Mouse (Mus musculus) bone marrow macrophage, adult 2 months (primary cell): ENCODE results near the gene Foxp4. TPM values are rescaled to one million over a fixed set of nuclear protein-coding genes. Genes with fewer than 3 reads are reported as not detected.

Experiments
- H3K27ac ChIP-seq: 2 replicates; pipeline ENCODE4 v1.5.1; 2012; ENCODE audit warnings: low read depth, low read length; ENCODE audit not compliant: insufficient read depth
- H3K4me1 ChIP-seq: 2 replicates; pipeline ENCODE4 v1.6.1; 2012; ENCODE audit warnings: low read length; ENCODE audit not compliant: control insufficient read depth, insufficient read depth
- H3K4me3 ChIP-seq: 2 replicates; pipeline ENCODE4 v1.5.1; 2012; ENCODE audit warnings: mild to moderate bottlenecking, low read length, moderate library complexity; ENCODE audit not compliant: insufficient read depth
- CTCF ChIP-seq: IDR thresholded peaks from 2 replicates; pipeline ENCODE4 v1.5.1; 2012; ENCODE audit warnings: low read depth, mild to moderate bottlenecking, low read length, moderate library complexity
- POLR2A ChIP-seq: IDR thresholded peaks from 2 replicates; pipeline ENCODE4 v1.6.1; 2012; ENCODE audit warnings: mild to moderate bottlenecking, low read depth, low read length, borderline replicate concordance
- polyA plus RNA-seq: library from polyadenylated mRNA; stranded (reverse); fragments of >200 nt; gene quantifications from 2 replicates; pipeline ENCODE4 v1.2.4, GENCODE M21; 2012; ENCODE audit not compliant: missing spikeins, insufficient read depth, insufficient read length

The Foxp4 gene
- polyA plus RNA-seq, 1 experiment, result 6.0 TPM

- no peak overlapping the region for H3K4me3 ChIP-seq
- TF ChIP-seq CTCF (no peak), POLR2A (no peak)
- peaks cover 4% of the 10 kb centered on the region for H3K4me1 ChIP-seq
- no peak overlapping the region for H3K27ac ChIP-seq
Measured at GRCm38 (mm10) chr17:47936591-47936990, 12.1 kb upstream of the Foxp4 start.

DNA sequence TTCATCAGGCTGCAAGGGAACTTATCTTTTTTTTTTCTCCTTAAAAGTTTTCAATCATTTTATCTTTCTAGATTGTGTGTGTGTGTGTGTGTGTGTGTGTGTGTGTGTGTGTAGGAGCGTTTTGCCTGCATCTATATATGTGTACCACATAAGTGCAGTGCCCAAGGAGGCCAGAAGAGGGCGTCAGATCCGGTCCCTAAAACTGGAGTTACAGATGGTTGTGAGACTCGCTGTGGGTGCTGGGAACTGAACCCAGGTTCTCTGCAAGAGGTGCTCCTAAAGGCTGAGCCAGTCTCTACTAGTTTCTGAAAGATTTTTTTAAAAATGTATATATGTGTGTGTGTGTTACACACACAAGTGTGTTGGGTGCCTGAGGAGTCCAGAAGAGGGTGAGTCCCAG, 5.0 kb upstream of the Foxp4 start:
- no peak overlapping the region for H3K27ac ChIP-seq
- H3K4me1 ChIP-seq, result peaks cover 8% of the 10 kb centered on the region
- no peak for TF ChIP-seq POLR2A
- no peak for TF ChIP-seq CTCF
- no peak overlapping the region for H3K4me3 ChIP-seq

DNA sequence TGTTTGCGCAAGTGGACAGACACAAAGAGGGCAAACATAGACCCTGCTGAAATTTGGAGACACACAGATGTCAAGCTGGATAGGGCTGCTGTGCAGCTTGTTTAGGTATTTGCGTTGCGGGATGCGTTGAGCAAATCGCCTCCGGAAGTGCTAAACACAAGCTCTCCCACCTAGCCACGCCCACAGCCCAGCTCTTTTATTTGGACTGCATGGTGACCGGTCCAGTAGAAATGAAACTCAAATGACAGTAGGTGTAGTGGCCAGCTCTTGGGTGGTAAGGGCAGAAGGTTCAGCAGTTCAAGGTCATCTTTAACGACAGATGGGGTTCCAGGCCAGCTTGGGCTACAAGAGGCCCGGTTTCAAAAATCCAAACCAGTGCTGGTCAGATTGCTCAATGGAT, 1.5 kb upstream of the Foxp4 start:
- no peak overlapping the region for H3K27ac ChIP-seq
- H3K4me1 ChIP-seq, result peaks cover 8% of the 10 kb centered on the region; the same call in 1 of the 2 replicates
- TF ChIP-seq CTCF (no peak), POLR2A (no peak)
- H3K4me3 ChIP-seq, result no peak overlapping the region

- TF ChIP-seq CTCF (no peak), POLR2A (no peak)
- H3K27ac ChIP-seq, result peak overlapping the region; percentile 57; the same call in 1 of the 2 replicates
Measured at GRCm38 (mm10) chr17:47925340-47925926, 988 bp upstream of the Foxp4 start.

GRCm38 (mm10) chr17:47923678-47924382, 615 bp downstream of the Foxp4 start:
- Histone ChIP-seq H3K4me3 (peak overlapping the region; percentile 97), H3K27ac (peak overlapping the region; percentile 33; the same call in 1 of the 2 replicates), H3K4me1 (peaks cover 8% of the 10 kb centered on the region; the same call in 1 of the 2 replicates)
- no peak for TF ChIP-seq POLR2A
- no peak for TF ChIP-seq CTCF

More at GRCm38 (mm10) chr17:47925340-47925926, 988 bp upstream of the Foxp4 start:
- peak overlapping the region; percentile 97 for H3K4me3 ChIP-seq
- H3K4me1 ChIP-seq, result peaks cover 8% of the 10 kb centered on the region; the same call in 1 of the 2 replicates

- peaks cover 8% of the 10 kb centered on the region; the same call in 1 of the 2 replicates for H3K4me1 ChIP-seq
- TF ChIP-seq CTCF (no peak), POLR2A (no peak)
- H3K27ac ChIP-seq, result no peak overlapping the region
- H3K4me3 ChIP-seq, result peak overlapping the region; percentile 97
Measured at GRCm38 (mm10) chr17:47923011-47923677, 1.3 kb downstream of the Foxp4 start.

GRCm38 (mm10) chr17:47922579-47922978, 1.9 kb downstream of the Foxp4 start:
- no peak for TF ChIP-seq CTCF
- TF ChIP-seq POLR2A, result no peak
- Histone ChIP-seq H3K27ac (no peak overlapping the region), H3K4me1 (peaks cover 8% of the 10 kb centered on the region; the same call in 1 of the 2 replicates), H3K4me3 (peak overlapping the region; percentile 97)

- Histone ChIP-seq H3K4me1 (peaks cover 8% of the 10 kb centered on the region; the same call in 1 of the 2 replicates), H3K4me3 (peak overlapping the region; percentile 43), H3K27ac (no peak overlapping the region)
- TF ChIP-seq POLR2A (no peak), CTCF (no peak)
Measured at GRCm38 (mm10) chr17:47922116-47922515, 2.3 kb downstream of the Foxp4 start.

DNA sequence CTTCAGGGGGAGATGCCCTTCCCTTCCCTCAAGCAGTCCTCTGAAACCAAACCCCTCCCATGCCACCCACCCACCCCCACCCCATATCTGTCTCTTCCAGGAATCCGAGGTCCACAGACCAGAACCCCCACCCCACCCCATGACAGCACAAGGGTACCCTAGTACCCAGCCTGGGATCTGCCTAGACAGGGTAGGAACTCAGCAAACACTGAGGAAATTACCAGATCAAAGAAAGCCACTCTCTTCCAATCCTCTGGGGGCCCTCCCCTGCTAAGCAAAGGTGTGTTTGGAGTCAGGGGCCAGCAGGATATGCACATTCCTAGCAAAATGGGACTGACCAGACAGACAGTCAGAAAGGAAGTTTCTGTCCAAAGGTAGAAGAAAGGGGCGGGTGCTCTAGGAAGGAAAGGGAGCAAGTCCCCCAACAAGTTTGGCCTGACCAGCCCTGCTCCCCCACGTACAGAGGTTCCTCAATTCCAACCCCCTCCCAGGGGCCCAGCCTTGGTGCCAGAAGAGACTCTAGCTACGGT, 3.2 kb downstream of the Foxp4 start:
- TF ChIP-seq CTCF (no peak), POLR2A (no peak)
- H3K4me3 ChIP-seq, result no peak overlapping the region
- H3K27ac ChIP-seq, result no peak overlapping the region

GRCm38 (mm10) chr17:47919826-47920225, 4.6 kb downstream of the Foxp4 start:
- Histone ChIP-seq H3K4me1 (peaks cover 4% of the 10 kb centered on the region; the same call in 1 of the 2 replicates), H3K27ac (no peak overlapping the region), H3K4me3 (no peak overlapping the region)
- TF ChIP-seq POLR2A, result no peak
- no peak for TF ChIP-seq CTCF

More for the DNA sequence above, 3.2 kb downstream of the Foxp4 start:
- H3K4me1 ChIP-seq, result peaks cover 8% of the 10 kb centered on the region; the same call in 1 of the 2 replicates
